Mouse (Mus musculus): ENCODE results near the gene Focad. TPM values are rescaled to one million over a fixed set of nuclear protein-coding genes. Genes with fewer than 3 reads are reported as not detected.
A peak's percentile ranks its signal among the peaks of the same experiment; 100 is the strongest.

The Focad gene
- polyA plus RNA-seq, 1 experiment: 11.7 TPM

GRCm38 (mm10) chr4:88400302-88400991 is 306.0 kb downstream of the Focad start:
- DNase-seq (ENCODE audit: low read depth): no peak

- DNase-seq (ENCODE audit: low read depth): no peak
These were observed 306.5 kb downstream of the Focad start for GRCm38 (mm10) chr4:88400992-88401313.

- no peak for DNase-seq (ENCODE audit: low read depth)
These were observed 308.5 kb downstream of the Focad start for GRCm38 (mm10) chr4:88402884-88403283.

- DNase-seq (ENCODE audit: low read depth): peak; percentile 8
These were observed 312.7 kb downstream of the Focad start for GRCm38 (mm10) chr4:88406887-88407696.

- DNase-seq (ENCODE audit: low read depth): no peak
These were observed 314.9 kb downstream of the Focad start for GRCm38 (mm10) chr4:88409279-88409678.

GRCm38 (mm10) chr4:88412331-88412730 is 317.9 kb downstream of the Focad start:
- no peak for DNase-seq (ENCODE audit: low read depth)

GRCm38 (mm10) chr4:88415017-88415416 is 320.6 kb downstream of the Focad start:
- no peak for DNase-seq (ENCODE audit: low read depth)

GRCm38 (mm10) chr4:88419378-88419777 is 324.9 kb downstream of the Focad start:
- no peak for DNase-seq (ENCODE audit: low read depth)

GRCm38 (mm10) chr4:88424563-88424962 is 330.1 kb downstream of the Focad start:
- no peak for DNase-seq (ENCODE audit: low read depth)

GRCm38 (mm10) chr4:88427630-88428239 is 333.3 kb downstream of the Focad start:
- no peak for DNase-seq (ENCODE audit: low read depth)

GRCm38 (mm10) chr4:88432412-88433024 is 338.1 kb downstream of the Focad start:
- DNase-seq (ENCODE audit: low read depth): no peak

GRCm38 (mm10) chr4:88436593-88437165 is 342.2 kb downstream of the Focad start:
- DNase-seq (ENCODE audit: low read depth): no peak

- no peak for DNase-seq (ENCODE audit: low read depth)
These were observed 342.7 kb downstream of the Focad start for GRCm38 (mm10) chr4:88437166-88437565.

GRCm38 (mm10) chr4:88437917-88438316 is 343.5 kb downstream of the Focad start:
- DNase-seq (ENCODE audit: low read depth): no peak

- no peak for DNase-seq (ENCODE audit: low read depth)
These were observed 344.0 kb downstream of the Focad start, which contains the start of gene Hacd4 for GRCm38 (mm10) chr4:88438326-88438989. TSS of gene Hacd4 (minus strand) at chr4:88438928.

GRCm38 (mm10) chr4:88438990-88439329 is 344.5 kb downstream of the Focad start:
- no peak for DNase-seq (ENCODE audit: low read depth)

GRCm38 (mm10) chr4:88439669-88440123 is 345.3 kb downstream of the Focad start:
- no peak for DNase-seq (ENCODE audit: low read depth)

- DNase-seq (ENCODE audit: low read depth): no peak
These were observed 346.4 kb downstream of the Focad start for GRCm38 (mm10) chr4:88440814-88441213.

- no peak for DNase-seq (ENCODE audit: low read depth)
These were observed 354.5 kb downstream of the Focad start for GRCm38 (mm10) chr4:88448976-88449375.

GRCm38 (mm10) chr4:88450087-88450765 is 355.8 kb downstream of the Focad start:
- DNase-seq (ENCODE audit: low read depth): no peak

- DNase-seq (ENCODE audit: low read depth): no peak
These were observed 363.7 kb downstream of the Focad start for GRCm38 (mm10) chr4:88458093-88458492.

Data from gonadal fat pad, adult 2 months (tissue).